Mouse (Mus musculus): Measurements from ENCODE around the gene Tsc22d1.
A peak's percentile ranks its signal among the peaks of the same experiment; 100 is the strongest.

Tsc22d1 gene

GRCm38 (mm10) chr14:76442160-76442559 lies 27.4 kb downstream of the Tsc22d1 start:
- DNase-seq (ENCODE audit: low spot score), result no peak

- no peak for DNase-seq (ENCODE audit: low spot score)
Observed at GRCm38 (mm10) chr14:76448987-76449386, 34.2 kb downstream of the Tsc22d1 start.

- DNase-seq (ENCODE audit: low spot score), result no peak
Observed at GRCm38 (mm10) chr14:76451011-76451410, 36.2 kb downstream of the Tsc22d1 start.

- no peak for DNase-seq (ENCODE audit: low spot score)
Observed at GRCm38 (mm10) chr14:76452751-76453360, 38.1 kb downstream of the Tsc22d1 start.

GRCm38 (mm10) chr14:76454673-76455072 lies 39.9 kb downstream of the Tsc22d1 start:
- no peak for DNase-seq (ENCODE audit: low spot score)

GRCm38 (mm10) chr14:76455159-76455558 lies 40.4 kb downstream of the Tsc22d1 start:
- DNase-seq (ENCODE audit: low spot score), result no peak

- DNase-seq (ENCODE audit: low spot score), result no peak
Observed at GRCm38 (mm10) chr14:76457696-76458095, 42.9 kb downstream of the Tsc22d1 start.

- no peak for DNase-seq (ENCODE audit: low spot score)
Observed at GRCm38 (mm10) chr14:76460181-76460580, 45.4 kb downstream of the Tsc22d1 start.

- no peak for DNase-seq (ENCODE audit: low spot score)
Observed at GRCm38 (mm10) chr14:76461182-76461775, 46.5 kb downstream of the Tsc22d1 start.

- no peak for DNase-seq (ENCODE audit: low spot score)
Observed at GRCm38 (mm10) chr14:76463414-76464098, 48.8 kb downstream of the Tsc22d1 start.

- no peak for DNase-seq (ENCODE audit: low spot score)
Observed at GRCm38 (mm10) chr14:76464967-76465366, 50.2 kb downstream of the Tsc22d1 start.

GRCm38 (mm10) chr14:76466641-76467323 lies 52.0 kb downstream of the Tsc22d1 start:
- peak; percentile 48 for DNase-seq (ENCODE audit: low spot score)

- no peak for DNase-seq (ENCODE audit: low spot score)
Observed at GRCm38 (mm10) chr14:76467932-76468331, 53.2 kb downstream of the Tsc22d1 start.

GRCm38 (mm10) chr14:76471301-76471700 lies 56.5 kb downstream of the Tsc22d1 start:
- no peak for DNase-seq (ENCODE audit: low spot score)

GRCm38 (mm10) chr14:76472487-76472886 lies 57.7 kb downstream of the Tsc22d1 start:
- DNase-seq (ENCODE audit: low spot score), result no peak

GRCm38 (mm10) chr14:76473404-76473803 lies 58.6 kb downstream of the Tsc22d1 start:
- DNase-seq (ENCODE audit: low spot score), result no peak

- no peak for DNase-seq (ENCODE audit: low spot score)
Observed at GRCm38 (mm10) chr14:76474165-76474564, 59.4 kb downstream of the Tsc22d1 start.

GRCm38 (mm10) chr14:76476770-76477169 lies 62.0 kb downstream of the Tsc22d1 start:
- DNase-seq (ENCODE audit: low spot score), result no peak

- no peak for DNase-seq (ENCODE audit: low spot score)
Observed at GRCm38 (mm10) chr14:76478076-76478475, 63.3 kb downstream of the Tsc22d1 start.

- DNase-seq (ENCODE audit: low spot score), result no peak
Observed at GRCm38 (mm10) chr14:76478616-76479015, 63.9 kb downstream of the Tsc22d1 start.

GRCm38 (mm10) chr14:76479867-76480266 lies 65.1 kb downstream of the Tsc22d1 start:
- no peak for DNase-seq (ENCODE audit: low spot score)

GRCm38 (mm10) chr14:76480507-76480906 lies 65.7 kb downstream of the Tsc22d1 start:
- no peak for DNase-seq (ENCODE audit: low spot score)

GRCm38 (mm10) chr14:76483701-76484100 lies 68.9 kb downstream of the Tsc22d1 start:
- no peak for DNase-seq (ENCODE audit: low spot score)
